Mouse (Mus musculus) mouse embryonic stem cell (cell line): ENCODE data around the gene Spats2.

ENCODE experiments used
- in situ Hi-C, 2 experiments: fragments of 300-500 bp; cut with MboI; formaldehyde crosslinking; loops; 1 replicate in 1 of 2; 3 replicates in 1 of 2; pipeline ENCODE4 v1.14.3; 2019 to 2020; ENCODE audit warnings: low sequenced_read_pairs in 2 of 2, low pct_unique_long_range_greater_than_20kb in 1 of 2, mixed read lengths in 1 of 2; ENCODE audit not compliant: unreplicated experiment in 1 of 2

Spats2 gene

GRCm38 (mm10) chr15:99096061-99096793 is 29.5 kb upstream of the Spats2 start:
- in situ Hi-C loops = loop anchor here in 1 of 2 experiments (10.0 kb wide), 1 partner anchor 301 kb away; no protein-coding TSS in a partner anchor

GRCm38 (mm10) chr15:99096831-99097500 is 28.8 kb upstream of the Spats2 start:
- in situ Hi-C loops = loop anchor here in 1 of 2 experiments (10.0 kb wide), 1 partner anchor 302 kb away; no protein-coding TSS in a partner anchor

GRCm38 (mm10) chr15:99097840-99098492 is 27.8 kb upstream of the Spats2 start:
- in situ Hi-C loops = loop anchor here in 1 of 2 experiments (10.0 kb wide), 1 partner anchor 303 kb away; no protein-coding TSS in a partner anchor

- in situ Hi-C loops = loop anchor here in 1 of 2 experiments (10.0 kb wide), 1 partner anchor 304 kb away; no protein-coding TSS in a partner anchor
Observed at GRCm38 (mm10) chr15:99098493-99098861, 27.2 kb upstream of the Spats2 start.

GRCm38 (mm10) chr15:99099139-99099556 is 26.6 kb upstream of the Spats2 start:
- in situ Hi-C loops = loop anchor here in 1 of 2 experiments (10.0 kb wide), 1 partner anchor 304 kb away; no protein-coding TSS in a partner anchor

GRCm38 (mm10) chr15:99099984-99100383 is 25.7 kb upstream of the Spats2 start:
- in situ Hi-C loops = loop anchor here in 1 of 2 experiments (10.0 kb wide), 1 partner anchor 305 kb away; no protein-coding TSS in a partner anchor

GRCm38 (mm10) chr15:99105238-99105637 is 20.5 kb upstream of the Spats2 start:
- in situ Hi-C loops = no loop called here

- in situ Hi-C loops = no loop called here
Observed at GRCm38 (mm10) chr15:99107866-99108265, 17.9 kb upstream of the Spats2 start.

GRCm38 (mm10) chr15:99111139-99111538 is 14.6 kb upstream of the Spats2 start:
- in situ Hi-C loops = no loop called here

- in situ Hi-C loops = no loop called here
Observed at GRCm38 (mm10) chr15:99111809-99112208, 13.9 kb upstream of the Spats2 start.

- in situ Hi-C loops = no loop called here
Observed at GRCm38 (mm10) chr15:99112843-99113395, 12.8 kb upstream of the Spats2 start.

- in situ Hi-C loops = no loop called here
Observed at GRCm38 (mm10) chr15:99113396-99113975, 12.2 kb upstream of the Spats2 start.

- in situ Hi-C loops = no loop called here
Observed at GRCm38 (mm10) chr15:99114312-99115064, 11.2 kb upstream of the Spats2 start.

- in situ Hi-C loops = no loop called here
Observed at GRCm38 (mm10) chr15:99115065-99115423, 10.7 kb upstream of the Spats2 start.

GRCm38 (mm10) chr15:99116539-99116938 is 9.2 kb upstream of the Spats2 start:
- in situ Hi-C loops = no loop called here

GRCm38 (mm10) chr15:99120814-99121213 is 4.9 kb upstream of the Spats2 start:
- in situ Hi-C loops = no loop called here

GRCm38 (mm10) chr15:99122642-99123041 is 3.1 kb upstream of the Spats2 start:
- in situ Hi-C loops = no loop called here
